Mouse (Mus musculus) bone marrow, adult 2 months (tissue): ENCODE data around the gene Bckdk.

Experiments used
- CTCF ChIP-seq: fragments of 200-500 bp; IDR thresholded peaks from 2 replicates; pipeline ENCODE4 v1.5.1; 2011; ENCODE audit warnings: low read length, control low read depth; ENCODE audit not compliant: control insufficient read depth, insufficient read depth
- POLR2A ChIP-seq: fragments of 200-500 bp; IDR thresholded peaks from 2 replicates; pipeline ENCODE4 v1.6.1; 2011; ENCODE audit warnings: low read depth, mild to moderate bottlenecking, control low read depth, low read length, borderline replicate concordance; ENCODE audit not compliant: control insufficient read depth

DNA sequence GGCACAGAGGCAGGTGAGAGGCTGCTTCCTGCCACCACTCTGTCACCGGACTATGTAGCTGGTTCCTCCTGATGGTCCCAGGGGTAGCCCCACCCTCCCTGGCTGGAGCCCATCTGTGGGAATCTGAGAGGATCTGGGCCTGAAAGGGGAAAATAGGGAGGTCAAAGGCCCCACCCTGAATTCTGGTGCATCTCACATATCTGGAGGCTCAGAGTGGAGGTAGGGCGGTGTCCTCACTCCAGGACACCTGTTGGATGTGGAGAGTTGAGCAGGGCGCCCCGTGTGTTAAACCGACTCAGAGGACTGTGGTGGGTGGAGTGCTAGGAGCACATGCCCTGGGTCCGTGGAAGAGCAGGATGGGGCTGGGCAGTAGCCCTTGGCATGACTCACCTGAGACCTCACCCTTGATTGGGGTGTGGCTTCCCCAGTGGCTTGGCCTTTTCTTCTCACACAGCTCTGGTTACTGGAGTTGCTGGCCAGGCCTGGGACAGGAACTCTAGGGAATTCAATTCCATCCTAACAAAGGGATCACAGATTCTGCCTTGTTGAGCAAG, 42.7 kb downstream of the Bckdk start, which contains the start of gene Prss36:
- TF ChIP-seq CTCF (no peak), POLR2A (no peak)
